Mouse (Mus musculus) adrenal gland, postnatal 10 days (tissue): ENCODE measurements around the gene Stard3nl. TPM values are rescaled to one million over a fixed set of nuclear protein-coding genes. Genes with fewer than 3 reads are reported as not detected.
"Not testable (repeated sequence)": the region's sequence is repeated elsewhere in the genome, so short reads cannot be mapped to it uniquely, and the experiment has no call there.

ENCODE experiments used
- DNase-seq: peaks from one replicate; pipeline ENCODE4 v3.0.0; 2021; ENCODE audit warnings: mixed read lengths
- total RNA-seq, 2 experiments: library from RNA; stranded (reverse); gene quantifications; 2 replicates each; pipeline ENCODE4 v1.2.3; 2021

Stard3nl gene
- total RNA-seq, 2 experiments from 2014 or later, result 24.3 to 34.2 TPM

GRCm38 (mm10) chr13:19385226-19385625 is 10.4 kb downstream of the Stard3nl start:
- DNase-seq, result no peak

- DNase-seq, result no peak
Measured at GRCm38 (mm10) chr13:19381112-19381828, 14.3 kb downstream of the Stard3nl start.

- no peak for DNase-seq
Measured at GRCm38 (mm10) chr13:19379313-19379712, 16.3 kb downstream of the Stard3nl start.

GRCm38 (mm10) chr13:19372133-19372729 is 23.4 kb downstream of the Stard3nl start:
- DNase-seq, result no peak

- no peak for DNase-seq
Measured at GRCm38 (mm10) chr13:19368817-19369216, 26.8 kb downstream of the Stard3nl start.

GRCm38 (mm10) chr13:19367536-19367935 is 28.1 kb downstream of the Stard3nl start:
- DNase-seq, result no peak

- DNase-seq, result no peak
Measured at GRCm38 (mm10) chr13:19366866-19367265, 28.7 kb downstream of the Stard3nl start.

GRCm38 (mm10) chr13:19365596-19365995 is 30.0 kb downstream of the Stard3nl start:
- DNase-seq, result peak; percentile 74

GRCm38 (mm10) chr13:19364245-19364772 is 31.3 kb downstream of the Stard3nl start:
- peak; percentile 65 for DNase-seq

GRCm38 (mm10) chr13:19362358-19362757 is 33.2 kb downstream of the Stard3nl start:
- no peak for DNase-seq

- DNase-seq, result no peak
Measured at GRCm38 (mm10) chr13:19358027-19358426, 37.6 kb downstream of the Stard3nl start.

GRCm38 (mm10) chr13:19357301-19357700 is 38.3 kb downstream of the Stard3nl start:
- DNase-seq, result no peak

GRCm38 (mm10) chr13:19356720-19357119 is 38.9 kb downstream of the Stard3nl start:
- DNase-seq, result no peak

GRCm38 (mm10) chr13:19356120-19356519 is 39.5 kb downstream of the Stard3nl start:
- DNase-seq, result no peak

GRCm38 (mm10) chr13:19352795-19353194 is 42.8 kb downstream of the Stard3nl start:
- no peak for DNase-seq

GRCm38 (mm10) chr13:19340356-19340755 is 55.2 kb downstream of the Stard3nl start:
- not testable (repeated sequence) for DNase-seq

GRCm38 (mm10) chr13:19336310-19336709 is 59.3 kb downstream of the Stard3nl start:
- DNase-seq, result not testable (repeated sequence)

Other genes with a start within 250 kb of the Stard3nl start
- 10 to 100 TPM; 12.5 to 18.4 TPM for gene Epdr1, start 224.1 kb upstream of the Stard3nl start, total RNA-seq
- 1 to 10 TPM; 6.6 to 7.2 TPM for gene Sfrp4, start 227.3 kb upstream of the Stard3nl start, total RNA-seq